Mouse (Mus musculus): ENCODE data around the gene Kcnk1.
A peak's percentile ranks its signal among the peaks of the same experiment; 100 is the strongest.

Gene Kcnk1

DNA sequence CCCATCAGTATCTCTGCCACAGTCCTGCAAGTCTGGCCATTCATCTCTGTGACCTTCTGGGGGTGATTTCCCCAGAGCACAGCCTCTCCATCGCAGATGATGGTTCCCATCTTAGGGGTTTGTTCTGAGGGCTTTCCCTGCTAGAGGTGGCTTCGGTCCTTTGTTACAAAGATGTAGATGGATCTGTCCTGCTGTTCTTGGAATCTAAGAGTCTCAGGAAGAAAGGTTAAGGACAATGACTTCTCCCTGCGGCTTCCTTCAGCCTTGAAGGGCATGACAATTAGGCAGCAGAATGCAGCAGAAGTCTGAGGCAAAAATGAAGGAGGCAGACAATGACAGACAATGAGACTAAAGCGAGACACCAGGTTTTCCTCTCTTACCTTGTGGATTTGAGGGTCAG lies 63.9 kb downstream of the Kcnk1 start:
- no peak for DNase-seq (ENCODE audit: low read depth)

DNA sequence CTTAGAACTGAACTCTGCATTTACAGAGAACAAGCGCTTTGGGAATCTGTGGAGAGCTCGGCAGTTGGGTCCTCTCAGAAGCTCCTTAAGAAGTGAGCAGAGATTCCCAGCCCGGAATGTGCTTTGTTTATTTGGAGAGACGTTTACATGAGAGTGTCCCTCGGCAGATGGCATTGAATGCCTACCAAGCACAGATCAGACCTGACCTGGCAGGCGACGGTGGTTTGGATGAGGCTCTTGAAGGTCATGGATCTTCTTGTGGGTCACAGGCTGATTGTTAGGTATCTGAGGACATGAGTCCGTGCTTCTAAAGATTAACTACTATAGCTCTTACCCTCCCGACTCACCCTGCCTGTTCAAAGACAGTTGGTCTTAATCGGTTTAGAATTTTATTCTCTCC lies 67.9 kb downstream of the Kcnk1 start:
- no peak for DNase-seq (ENCODE audit: low read depth)

DNA sequence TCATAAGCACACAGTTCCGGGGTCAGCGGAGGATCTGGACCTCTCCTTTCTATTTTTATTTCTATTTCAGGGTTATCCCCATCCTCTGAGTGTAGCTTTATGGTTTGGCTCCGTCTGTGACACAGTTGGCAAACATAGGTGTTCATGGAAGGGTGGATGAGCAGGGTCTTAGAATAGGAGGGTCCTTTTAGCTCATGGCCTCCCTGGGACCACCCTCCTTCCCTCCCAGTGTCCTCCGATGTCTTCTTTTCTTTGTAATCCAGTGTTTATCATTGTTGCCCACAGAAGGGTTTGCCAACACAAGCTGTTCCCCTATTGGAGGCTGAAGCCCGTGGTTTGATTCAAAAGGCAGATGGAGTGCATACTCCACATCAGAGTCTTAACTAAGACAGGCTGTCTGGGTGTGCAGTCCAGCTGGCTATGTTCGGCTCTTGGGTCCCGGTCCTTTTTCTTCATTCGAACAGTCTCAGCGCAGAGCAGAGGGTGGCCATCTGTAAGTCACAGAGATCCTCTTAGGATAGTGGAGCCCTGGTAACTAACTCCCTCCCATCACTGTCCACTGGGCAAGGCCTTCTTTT lies 69.0 kb downstream of the Kcnk1 start:
- no peak for DNase-seq (ENCODE audit: low read depth)

DNA sequence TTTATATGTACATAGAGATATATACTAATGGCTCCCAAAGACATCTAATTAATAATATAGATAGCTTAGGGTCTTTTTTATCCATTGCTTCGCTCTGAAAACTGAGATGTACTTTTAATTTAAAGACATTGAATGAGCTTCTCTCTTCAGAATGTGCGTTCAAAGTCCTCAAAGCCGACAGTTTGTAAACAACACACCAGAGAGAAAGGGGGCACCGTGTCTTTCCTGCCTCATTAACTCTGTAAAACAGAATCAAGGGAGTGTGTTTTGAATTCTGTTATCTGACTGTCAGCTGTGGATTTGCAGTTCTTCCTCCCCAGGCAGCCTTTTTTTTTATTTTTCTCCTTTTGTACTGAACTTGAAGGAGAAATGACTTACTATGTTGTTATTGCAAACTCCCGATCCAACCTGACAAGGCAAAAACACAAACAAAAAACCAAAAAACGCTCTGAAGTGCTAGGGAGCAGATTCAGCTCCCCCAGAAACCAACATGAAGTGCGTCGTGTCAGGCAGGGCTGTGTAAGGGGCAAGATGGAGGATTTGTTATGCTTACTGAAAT lies 69.7 kb downstream of the Kcnk1 start:
- DNase-seq (ENCODE audit: low read depth): no peak

DNA sequence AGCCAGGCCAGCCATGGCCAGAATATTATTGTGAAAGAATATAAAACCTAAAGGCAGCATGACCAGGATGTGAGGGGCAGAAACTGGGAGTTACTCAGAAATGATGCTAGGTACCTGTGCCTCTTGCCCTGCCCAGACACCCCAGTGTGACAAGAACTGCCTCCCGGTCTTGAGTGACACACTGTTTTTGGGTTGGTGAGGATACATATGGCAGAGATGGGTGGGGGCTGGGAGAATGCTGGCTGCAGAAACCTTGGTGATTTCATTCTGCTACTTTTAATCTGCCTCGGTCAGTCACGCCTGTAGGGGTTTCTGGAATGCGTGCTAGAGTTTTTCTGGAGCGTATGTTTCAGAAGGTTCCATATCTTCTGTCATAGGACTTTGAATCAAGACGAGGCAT lies 72.3 kb downstream of the Kcnk1 start:
- no peak for DNase-seq (ENCODE audit: low read depth)

DNA sequence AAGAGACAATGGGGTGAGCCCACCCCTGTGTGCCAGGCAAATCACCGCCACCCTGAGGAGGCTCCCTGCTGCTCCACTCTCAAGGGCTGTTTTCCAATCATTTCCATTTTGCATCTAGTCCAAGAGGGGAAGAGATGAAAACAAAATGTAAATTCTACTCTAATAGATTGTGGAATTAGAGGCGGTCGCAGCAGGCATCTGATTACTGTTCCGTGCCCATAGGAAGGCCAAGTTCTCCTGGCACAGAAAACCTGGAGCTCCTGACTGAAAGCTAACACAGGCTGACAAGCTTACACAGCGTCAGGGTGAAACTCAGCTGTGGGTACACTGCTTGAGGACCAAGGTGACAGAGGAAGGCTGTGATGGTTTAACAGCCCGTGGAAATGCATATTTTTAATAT lies 73.2 kb downstream of the Kcnk1 start:
- no peak for DNase-seq (ENCODE audit: low read depth)

DNA sequence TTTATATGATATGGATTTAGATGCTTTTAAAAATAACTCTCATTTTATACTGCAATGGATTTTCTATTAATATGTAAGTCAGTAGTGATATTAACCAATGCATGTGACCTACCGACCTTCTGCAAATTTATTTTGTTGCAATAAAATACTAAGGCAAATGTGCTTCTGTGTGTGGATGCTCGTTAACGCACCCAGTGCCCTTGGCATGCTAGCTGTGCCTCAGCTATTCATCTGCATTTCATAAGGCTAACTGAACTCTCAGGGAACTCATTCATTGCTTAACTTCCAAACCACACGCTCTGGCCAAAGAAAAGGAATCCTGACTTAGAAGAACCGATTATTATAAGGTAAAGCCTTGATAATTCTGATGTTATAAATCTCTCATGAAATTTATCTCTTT lies 77.7 kb downstream of the Kcnk1 start:
- DNase-seq (ENCODE audit: low read depth): no peak

DNA sequence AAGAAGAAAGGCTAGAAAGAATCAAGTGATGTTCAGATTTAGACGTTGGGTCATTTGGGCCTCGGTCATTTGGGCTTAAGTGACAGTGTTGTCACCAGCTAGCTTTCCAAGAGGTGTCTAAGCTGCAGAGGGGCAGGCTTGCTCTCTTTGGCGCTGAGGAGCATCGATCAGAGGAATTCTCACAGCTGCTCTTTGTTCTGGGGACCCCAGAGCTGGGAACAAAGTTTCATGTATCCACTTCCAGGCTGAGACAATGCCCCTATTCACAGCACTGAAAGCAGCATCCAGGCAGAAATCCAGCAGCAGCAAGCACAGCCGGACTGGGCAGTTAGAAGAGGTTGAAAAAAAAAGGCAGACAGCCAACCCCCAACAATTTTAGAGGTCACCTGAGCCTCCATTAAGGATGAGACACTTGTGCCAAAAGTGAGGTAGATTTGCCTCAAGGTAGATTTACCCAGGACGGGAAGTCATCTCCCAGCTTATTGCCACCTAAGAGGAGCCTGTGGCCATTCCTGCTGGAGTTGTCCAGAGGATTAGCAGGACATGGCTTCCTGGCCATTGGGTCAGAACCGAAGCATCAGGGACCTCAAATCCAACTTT lies 78.3 kb downstream of the Kcnk1 start:
- DNase-seq (ENCODE audit: low read depth): no peak

DNA sequence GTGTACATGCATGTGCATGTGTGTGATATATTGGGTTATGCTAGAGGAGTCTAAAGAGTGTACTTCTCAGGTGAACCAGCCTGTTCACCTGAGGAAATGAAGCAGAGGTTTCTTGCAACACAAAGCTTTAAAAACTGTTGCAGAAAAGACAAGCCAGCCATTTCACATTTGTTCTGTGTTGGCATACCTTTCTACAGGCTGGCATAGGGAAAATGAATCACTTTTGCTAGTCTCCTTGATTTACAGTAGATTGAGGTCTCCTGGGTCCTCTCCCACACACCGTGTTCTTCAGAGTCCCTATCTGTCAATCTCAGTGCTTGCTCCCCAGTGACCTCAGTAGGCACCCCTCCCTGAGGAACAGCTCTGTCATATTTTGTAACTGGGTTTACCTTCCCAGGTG lies 79.1 kb downstream of the Kcnk1 start:
- no peak for DNase-seq (ENCODE audit: low read depth)

DNA sequence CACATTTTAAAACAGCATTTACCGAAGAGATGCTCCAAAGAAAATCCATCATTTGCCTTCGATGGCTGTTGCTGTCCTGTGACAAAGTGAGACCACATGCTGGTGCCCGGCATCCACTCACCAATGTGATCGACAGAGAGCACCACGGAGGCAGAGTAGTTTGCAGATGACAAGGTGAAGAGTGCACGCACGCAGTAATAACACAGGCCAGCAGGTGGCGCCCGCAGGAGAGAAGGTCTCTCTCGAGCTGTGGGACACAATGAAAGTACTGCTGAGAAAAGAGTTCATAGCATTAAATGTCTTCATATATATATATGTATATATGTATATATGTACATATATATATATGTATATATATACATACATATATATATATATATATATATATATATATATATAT lies 80.4 kb downstream of the Kcnk1 start:
- DNase-seq (ENCODE audit: low read depth): peak; percentile 72

Data from NIH3T3 (cell line).